Comparison of ENCODE assay signal across 19 mouse cellular contexts in the genomic region with DNA sequence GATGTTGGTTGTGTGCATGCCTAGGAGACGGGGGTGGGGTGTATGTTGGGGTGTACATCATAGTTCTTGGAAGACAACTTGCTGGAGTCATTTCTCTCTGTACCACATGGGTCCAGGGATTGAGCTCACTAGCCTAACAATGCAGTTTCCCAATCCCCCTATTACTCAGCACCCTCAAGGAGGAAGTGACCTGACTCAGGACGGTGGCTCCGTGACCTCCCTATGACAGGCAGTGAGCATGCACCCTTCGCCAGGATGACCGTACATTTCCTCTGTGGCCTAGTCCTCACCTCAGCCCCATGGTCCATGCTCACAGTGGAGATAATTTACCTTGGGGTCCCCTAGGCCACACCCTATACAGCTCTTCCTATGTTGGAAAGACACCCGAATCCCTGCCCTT. TPM values are rescaled to one million over a fixed set of nuclear protein-coding genes. Genes with fewer than 3 reads are reported as not detected.
A peak's percentile ranks its signal among the peaks of the same experiment; 100 is the strongest.
DNase-seq lines count a peak whose midpoint lies in the region; ATAC-seq and TF ChIP-seq lines count a peak whose summit lies in the region.
"Had no signal": no experiment of that assay in that cellular context is flagged by ENCODE, and none has a peak within 500 bp of the region (broad histone marks: within the 10 kb centered on the region; RNA-seq: fewer than 3 reads in every experiment).

No protein-coding gene starts in this region.

- no peak overlapping the region for H3K9ac ChIP-seq in lung, postnatal 0 days (replicated peaks; ENCODE audit: low read depth)
- H3K9ac ChIP-seq in kidney, embryonic 14.5 days (ENCODE audit: low read depth, low read length) = no peak overlapping the region
- H3K9ac ChIP-seq: embryonic facial prominence, embryonic 12.5 days; hindbrain, embryonic 12.5 days; midbrain, embryonic 13.5 days had no signal

- no peak for TF ChIP-seq EP300 in lung, postnatal 0 days (IDR thresholded peaks at IDR 0.05)

- H3K4me2 ChIP-seq in lung, postnatal 0 days (replicated peaks; ENCODE audit: low read depth, low read length) = no peak overlapping the region
- no peak overlapping the region for H3K4me2 ChIP-seq in kidney, embryonic 14.5 days (replicated peaks; ENCODE audit: low read depth, low read length)
- H3K4me2 ChIP-seq: embryonic facial prominence, embryonic 12.5 days; hindbrain, embryonic 12.5 days; midbrain, embryonic 13.5 days had no signal

- peak; percentile 20 to 55 for DNase-seq in adrenal gland, postnatal 36 days
- no peak for DNase-seq in adrenal gland, adult 18-20 months (ENCODE audit: low spot score in 2 of 2)
- peak; percentile 46 for DNase-seq in lung, postnatal 0 days (ENCODE audit: low spot score)
- DNase-seq in lung, postnatal 25 days (ENCODE audit: low spot score) = no peak
- no peak for DNase-seq in heart, postnatal 14 days
- DNase-seq: gastrocnemius, postnatal 36 days; kidney, adult 18-20 months; kidney, postnatal 10 days; retina, postnatal 1 day had no signal

- no peak for TF ChIP-seq CTCF in lung, postnatal 0 days (IDR thresholded peaks at IDR 0.05)

- WGBS in lung, postnatal 0 days = 91% methylated on average over 6 of the region's 6 CpGs
- WGBS in kidney, embryonic 14.5 days = 97% methylated on average over 6 of the region's 6 CpGs

- no peak overlapping the region for H3K4me3 ChIP-seq in lung, postnatal 0 days (ENCODE audit: low read depth, low read length)
- no peak overlapping the region for H3K4me3 ChIP-seq in kidney, embryonic 14.5 days (ENCODE audit: low read length)
- H3K4me3 ChIP-seq: embryonic facial prominence, embryonic 12.5 days; erythroblast, embryonic 14.5 days; heart, embryonic 10.5 days; hindbrain, embryonic 12.5 days; midbrain, embryonic 13.5 days had no signal

- H3K27ac ChIP-seq in lung, postnatal 0 days (ENCODE audit: low read length) = no peak overlapping the region
- H3K27ac ChIP-seq in kidney, embryonic 14.5 days (ENCODE audit: low read depth, low read length) = no peak overlapping the region
- H3K27ac ChIP-seq: embryonic facial prominence, embryonic 12.5 days; heart, embryonic 10.5 days; hindbrain, embryonic 12.5 days; midbrain, embryonic 13.5 days; stomach, postnatal 0 days had no signal

- peaks cover 14% of the 10 kb centered on the region; the same call in 1 of the 2 replicates for H3K36me3 ChIP-seq in lung, postnatal 0 days (ENCODE audit: insufficient read depth, low read length)
- peaks cover 26% of the 10 kb centered on the region for H3K36me3 ChIP-seq in kidney, embryonic 14.5 days (ENCODE audit: control insufficient read depth, insufficient read depth, low read length)

- no peaks in the 10 kb centered on the region for H3K27me3 ChIP-seq in lung, postnatal 0 days (replicated peaks; ENCODE audit: insufficient read depth, low read length)
- no peaks in the 10 kb centered on the region for H3K27me3 ChIP-seq in kidney, embryonic 14.5 days (ENCODE audit: control insufficient read depth, insufficient read depth, low read length)
- H3K27me3 ChIP-seq: embryonic facial prominence, embryonic 12.5 days; hindbrain, embryonic 12.5 days; midbrain, embryonic 13.5 days had no signal

- no peaks in the 10 kb centered on the region for H3K9me3 ChIP-seq in lung, postnatal 0 days (ENCODE audit: low read length)
- no peaks in the 10 kb centered on the region for H3K9me3 ChIP-seq in kidney, embryonic 14.5 days (ENCODE audit: control insufficient read depth, low read length)
- H3K9me3 ChIP-seq: embryonic facial prominence, embryonic 12.5 days; heart, embryonic 10.5 days; hindbrain, embryonic 12.5 days; midbrain, embryonic 13.5 days had no signal

- H3K4me1 ChIP-seq in lung, postnatal 0 days (ENCODE audit: insufficient read depth, low read depth, low read length) = no peaks in the 10 kb centered on the region
- H3K4me1 ChIP-seq in kidney, embryonic 14.5 days (ENCODE audit: control insufficient read depth, insufficient read depth, low read length) = 0 out of 2 replicates have a peak, but pooled peaks cover 6% of the 10 kb centered on the region

- ATAC-seq in lung, postnatal 0 days = peak; percentile 46
- peak; percentile 75 to 85 for ATAC-seq in hematopoietic stem cell, adult 5-6 weeks (replicated peaks in 1 of 2; ENCODE audit: insufficient read depth in 1 of 2, low FRiP score in 2 of 2, low TSS enrichment in 1 of 2, low read depth in 1 of 2, poor library complexity in 2 of 2, severe bottlenecking in 2 of 2)
- ATAC-seq in monocyte, adult 5-6 weeks (replicated peaks; ENCODE audit: insufficient number of reproducible peaks, low FRiP score, low TSS enrichment, poor library complexity, severe bottlenecking) = peak; percentile 96
- no peak for ATAC-seq in kidney, embryonic 14.5 days (ENCODE audit: low FRiP score, low TSS enrichment)
- ATAC-seq: midbrain, embryonic 13.5 days had no signal

- intact Hi-C loops in heart, postnatal 14 days (cut with DNase I) = no loop called here

RNA-seq across cellular contexts. Expression of a gene that starts 19.8 kb away (rescaled TPM):
- 10 to 100 TPM; 15.1 to 21.0 TPM for total RNA-seq in adrenal gland, postnatal 36 days (2021)
- 10 to 100 TPM; 16.7 to 17.7 TPM for total RNA-seq in adrenal gland, adult 18-20 months (2021)
- polyA plus RNA-seq in lung, postnatal 0 days (2015; fragmentation: Nextera tagmentation; extraction: Ambion mirVana) = 3.0 and 4.1 TPM in 2 replicates
- total RNA-seq in hematopoietic stem cell, adult 5-6 weeks (2017) = 18.7 and 19.4 TPM in 2 replicates
- total RNA-seq in monocyte, adult 5-6 weeks (2017) = 18.2 to 30.1 TPM (median 20.4 TPM) in 3 replicates
- total RNA-seq in heart, postnatal 14 days (2021) = 10 to 100 TPM; 10.2 to 10.3 TPM
- polyA plus RNA-seq in kidney, embryonic 14.5 days (2014; fragmentation: Nextera tagmentation; extraction: Ambion mirVana) = 3.7 and 4.4 TPM in 2 replicates

RNA-seq across cellular contexts. Expression of a gene that starts 27.6 kb away (rescaled TPM):
- total RNA-seq in adrenal gland, postnatal 36 days (2021) = not detected
- total RNA-seq in adrenal gland, adult 18-20 months (2021) = not detected
- 0.24 and 0.67 TPM in 2 replicates for polyA plus RNA-seq in lung, postnatal 0 days (2015; fragmentation: Nextera tagmentation; extraction: Ambion mirVana)
- total RNA-seq in hematopoietic stem cell, adult 5-6 weeks (2017) = not detected in 2 replicates
- not detected in 3 replicates for total RNA-seq in monocyte, adult 5-6 weeks (2017)
- not detected for total RNA-seq in heart, postnatal 14 days (2021)
- 0.14 TPM in 1 of 2 replicates, not detected in the other for polyA plus RNA-seq in kidney, embryonic 14.5 days (2014; fragmentation: Nextera tagmentation; extraction: Ambion mirVana)
- total RNA-seq: gastrocnemius, postnatal 36 days had no signal
- polyA plus RNA-seq: erythroblast, embryonic 14.5 days; heart, embryonic 10.5 days; heart, postnatal 0 days had no signal

RNA-seq across cellular contexts. Expression of a gene that starts 48.7 kb away (rescaled TPM):
- 10 to 100 TPM; 48.2 to 49.4 TPM for total RNA-seq in adrenal gland, postnatal 36 days (2021)
- 10 to 100 TPM; 34.8 to 37.4 TPM for total RNA-seq in adrenal gland, adult 18-20 months (2021)
- polyA plus RNA-seq in lung, postnatal 0 days (2015; fragmentation: Nextera tagmentation; extraction: Ambion mirVana) = 84.4 and 95.9 TPM in 2 replicates
- total RNA-seq in hematopoietic stem cell, adult 5-6 weeks (2017) = 131 and 189 TPM in 2 replicates
- 50.7 to 69.7 TPM (median 58.7 TPM) in 3 replicates for total RNA-seq in monocyte, adult 5-6 weeks (2017)
- 10 to 100 TPM; 26.5 to 28.3 TPM for total RNA-seq in heart, postnatal 14 days (2021)
- 309 and 333 TPM in 2 replicates for polyA plus RNA-seq in kidney, embryonic 14.5 days (2014; fragmentation: Nextera tagmentation; extraction: Ambion mirVana)

Comparison
In these comparisons a context has a peak if more than half of its experiments do, and no peak if none do; other contexts are left out.
1. DNase-seq: peak in adrenal gland, postnatal 36 days (2 of 2) and lung, postnatal 0 days (single experiment); none in adrenal gland, adult 18-20 months (0 of 2), lung, postnatal 25 days (single experiment) and heart, postnatal 14 days (0 of 2).